17 mouse cellular contexts compared by ENCODE assay signal in the genomic region with DNA sequence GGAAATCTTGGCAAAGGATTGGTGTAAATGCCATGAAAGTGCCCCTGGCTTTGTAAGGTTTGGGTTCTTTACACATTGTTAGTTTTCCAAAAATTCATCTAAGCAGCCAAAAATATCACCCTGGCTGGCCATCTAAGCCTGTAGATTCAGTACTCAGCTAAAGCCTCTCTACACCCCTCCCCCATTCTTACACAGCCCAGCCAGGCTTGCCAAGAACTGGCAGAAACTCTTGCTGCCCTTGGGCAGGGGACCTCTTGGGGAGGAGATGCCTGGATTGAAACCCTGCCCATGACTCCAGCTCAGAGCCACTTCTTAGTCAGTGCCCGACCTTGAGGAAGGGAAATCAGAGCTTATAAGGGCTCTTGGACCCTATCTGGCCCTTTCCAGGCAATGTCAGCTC.
DNase-seq lines count a peak whose midpoint lies in the region; ATAC-seq lines count a peak whose summit lies in the region.
"Had no signal": no experiment of that assay in that cellular context is flagged by ENCODE, and none has a peak within 500 bp of the region (broad histone marks: within the 10 kb centered on the region; RNA-seq: fewer than 3 reads in every experiment).

No protein-coding gene starts in this region.

- no peaks in the 10 kb centered on the region for H3K36me3 ChIP-seq in heart, embryonic 13.5 days
- H3K36me3 ChIP-seq in lung, embryonic 15.5 days: 0 out of 2 replicates have a peak, but pooled peaks cover 2% of the 10 kb centered on the region
- H3K36me3 ChIP-seq: hindbrain, embryonic 10.5 days; liver, embryonic 13.5 days had no signal

- no peak for ATAC-seq in heart, embryonic 13.5 days (ENCODE audit: extremely low read depth, insufficient number of reproducible peaks, low FRiP score, low TSS enrichment)
- ATAC-seq in lung, embryonic 15.5 days (ENCODE audit: borderline replicate concordance, extremely low read depth, low FRiP score, low TSS enrichment): no peak
- ATAC-seq: forebrain, embryonic 13.5 days had no signal

- H3K27ac ChIP-seq in heart, embryonic 13.5 days (replicated peaks): 0 out of 2 replicates have a peak overlapping the region, but pooled peaks have one; percentile 45
- H3K27ac ChIP-seq in lung, embryonic 15.5 days: peak overlapping the region; percentile 46
- H3K27ac ChIP-seq: forebrain, embryonic 13.5 days; hindbrain, embryonic 10.5 days; kidney, postnatal 0 days; left cerebral cortex, adult 2 months; liver, embryonic 13.5 days had no signal

- intact Hi-C loops in heart, postnatal 10 days (cut with DNase I): no loop called here

- H3K9ac ChIP-seq in heart, embryonic 13.5 days: no peak overlapping the region
- no peak overlapping the region for H3K9ac ChIP-seq in lung, embryonic 15.5 days
- H3K9ac ChIP-seq: forebrain, embryonic 13.5 days; liver, embryonic 13.5 days had no signal

- H3K4me2 ChIP-seq in heart, embryonic 13.5 days: no peak overlapping the region
- no peak overlapping the region for H3K4me2 ChIP-seq in lung, embryonic 15.5 days
- H3K4me2 ChIP-seq: forebrain, embryonic 13.5 days; liver, embryonic 13.5 days had no signal

- no peaks in the 10 kb centered on the region for H3K9me3 ChIP-seq in heart, embryonic 13.5 days
- H3K9me3 ChIP-seq in lung, embryonic 15.5 days: no peaks in the 10 kb centered on the region
- H3K9me3 ChIP-seq: forebrain, embryonic 13.5 days; hindbrain, embryonic 10.5 days; liver, embryonic 13.5 days had no signal

- peaks cover 24% of the 10 kb centered on the region for H3K4me1 ChIP-seq in heart, embryonic 13.5 days
- peaks cover 10% of the 10 kb centered on the region for H3K4me1 ChIP-seq in lung, embryonic 15.5 days
- H3K4me1 ChIP-seq: forebrain, embryonic 13.5 days; liver, embryonic 13.5 days had no signal

- peaks cover 52% of the 10 kb centered on the region for H3K27me3 ChIP-seq in heart, embryonic 13.5 days (replicated peaks)
- H3K27me3 ChIP-seq in lung, embryonic 15.5 days: no peaks in the 10 kb centered on the region
- H3K27me3 ChIP-seq: forebrain, embryonic 13.5 days; liver, embryonic 13.5 days had no signal

- 50% methylated on average over 1 of the region's 1 CpGs for WGBS in heart, embryonic 13.5 days
- WGBS in lung, embryonic 15.5 days: 38% methylated on average over 1 of the region's 1 CpGs

- DNase-seq in heart, postnatal 10 days: no peak
- DNase-seq in lung, postnatal 25 days (ENCODE audit: low spot score): no peak
- peak; percentile 64 for DNase-seq in adrenal gland, adult 8-10 months
- DNase-seq in kidney, postnatal 14 days: peak; percentile 33
- no peak for DNase-seq in frontal cortex, postnatal 14 days (ENCODE audit: low spot score in 2 of 2)
- no peak for DNase-seq in right cerebral cortex, postnatal 10 days (ENCODE audit: low spot score in 2 of 2)
- DNase-seq: cerebellum, adult 11-12 months; gastrocnemius, postnatal 14 days; liver, embryonic 13.5 days; right cerebral cortex, adult 18-20 months; thymus, postnatal 25 days had no signal

- H3K4me3 ChIP-seq in heart, embryonic 13.5 days: no peak overlapping the region
- no peak overlapping the region for H3K4me3 ChIP-seq in lung, embryonic 15.5 days
- H3K4me3 ChIP-seq: forebrain, embryonic 13.5 days; hindbrain, embryonic 10.5 days; left cerebral cortex, adult 2 months; liver, embryonic 13.5 days had no signal

Comparison
In these comparisons a context has a peak if more than half of its experiments do, and no peak if none do; other contexts are left out.
1. DNase-seq: peak in adrenal gland, adult 8-10 months (single experiment) and kidney, postnatal 14 days (single experiment); none in heart, postnatal 10 days (0 of 2), lung, postnatal 25 days (single experiment), frontal cortex, postnatal 14 days (0 of 2) and right cerebral cortex, postnatal 10 days (0 of 2).